Mouse (Mus musculus): ENCODE data around the gene Zfp87. TPM values are rescaled to one million over a fixed set of nuclear protein-coding genes. Genes with fewer than 3 reads are reported as not detected.

The Zfp87 gene
- polyA plus RNA-seq, 1 experiment from 2014 or later = 22.0 TPM

Other genes starting within 250 kb of the Zfp87 start
- 1.2 and 1.6 TPM in 2 replicates for gene Zfp458, start 247.7 kb downstream of the Zfp87 start, polyA plus RNA-seq (2014; fragmentation: Nextera tagmentation; extraction: Ambion mirVana)
- gene Zfp457, start 219.7 kb downstream of the Zfp87 start, polyA plus RNA-seq (2014; fragmentation: Nextera tagmentation; extraction: Ambion mirVana) = 0.94 and 1.7 TPM in 2 replicates
- gene Zfp595, start 193.6 kb downstream of the Zfp87 start, polyA plus RNA-seq (2014; fragmentation: Nextera tagmentation; extraction: Ambion mirVana) = 1.2 and 1.4 TPM in 2 replicates
- gene Gm28044, start 165.6 kb downstream of the Zfp87 start, polyA plus RNA-seq (2014; fragmentation: Nextera tagmentation; extraction: Ambion mirVana) = 0.89 and 0.97 TPM in 2 replicates
- 0.72 and 0.93 TPM in 2 replicates for gene Zfp953, start 165.6 kb downstream of the Zfp87 start, polyA plus RNA-seq (2014; fragmentation: Nextera tagmentation; extraction: Ambion mirVana)
- gene Gm28041, start 150.4 kb downstream of the Zfp87 start, polyA plus RNA-seq (2014; fragmentation: Nextera tagmentation; extraction: Ambion mirVana) = 0.73 TPM in 1 of 2 replicates, not detected in the other
- gene Zfp456, start 150.4 kb downstream of the Zfp87 start, polyA plus RNA-seq (2014; fragmentation: Nextera tagmentation; extraction: Ambion mirVana) = 1.2 and 1.4 TPM in 2 replicates
- gene Zfp429, start 126.4 kb downstream of the Zfp87 start, polyA plus RNA-seq (2014; fragmentation: Nextera tagmentation; extraction: Ambion mirVana) = 2.8 and 4.6 TPM in 2 replicates
- gene Zfp459, start 104.8 kb downstream of the Zfp87 start, polyA plus RNA-seq (2014; fragmentation: Nextera tagmentation; extraction: Ambion mirVana) = 0.36 and 0.49 TPM in 2 replicates
- gene Zfp874a, start 74.6 kb downstream of the Zfp87 start, polyA plus RNA-seq (2014; fragmentation: Nextera tagmentation; extraction: Ambion mirVana) = 4.8 and 5.8 TPM in 2 replicates
- 2.3 and 2.6 TPM in 2 replicates for gene Zfp874b, start 41.9 kb downstream of the Zfp87 start, polyA plus RNA-seq (2014; fragmentation: Nextera tagmentation; extraction: Ambion mirVana)
- gene Zfp58, start 25.6 kb downstream of the Zfp87 start, polyA plus RNA-seq (2014; fragmentation: Nextera tagmentation; extraction: Ambion mirVana) = 8.8 and 9.0 TPM in 2 replicates
- gene Gm26965, start within 50 bp of the Zfp87 start, polyA plus RNA-seq (2014; fragmentation: Nextera tagmentation; extraction: Ambion mirVana) = not detected in 2 replicates
- gene Zfp748, start 27.7 kb upstream of the Zfp87 start, polyA plus RNA-seq (2014; fragmentation: Nextera tagmentation; extraction: Ambion mirVana) = 8.3 and 9.6 TPM in 2 replicates
- gene Zfp729b, start 83.5 kb upstream of the Zfp87 start, polyA plus RNA-seq (2014; fragmentation: Nextera tagmentation; extraction: Ambion mirVana) = 2.9 and 3.7 TPM in 2 replicates
- gene Gm49345, start 111.6 kb upstream of the Zfp87 start, polyA plus RNA-seq (2014; fragmentation: Nextera tagmentation; extraction: Ambion mirVana) = 0.20 TPM in 1 of 2 replicates, not detected in the other
- gene Zfp729a, start 111.6 kb upstream of the Zfp87 start, polyA plus RNA-seq (2014; fragmentation: Nextera tagmentation; extraction: Ambion mirVana) = 1.8 and 1.9 TPM in 2 replicates
- gene Zfp738, start 160.9 kb upstream of the Zfp87 start, polyA plus RNA-seq (2014; fragmentation: Nextera tagmentation; extraction: Ambion mirVana) = 7.9 and 9.1 TPM in 2 replicates
- gene Zfp65, start 203.0 kb upstream of the Zfp87 start, polyA plus RNA-seq (2014; fragmentation: Nextera tagmentation; extraction: Ambion mirVana) = 2.1 and 2.4 TPM in 2 replicates
- gene Zfp85, start 229.1 kb upstream of the Zfp87 start, polyA plus RNA-seq (2014; fragmentation: Nextera tagmentation; extraction: Ambion mirVana) = 3.8 and 4.3 TPM in 2 replicates